Mouse (Mus musculus) ovary, postnatal 10 days (tissue): Measurements from ENCODE around the gene Lrpprc.
"Not testable (repeated sequence)": the region's sequence is repeated elsewhere in the genome, so short reads cannot be mapped to it uniquely, and the experiment has no call there.

Experiments used
- DNase-seq: peaks from one replicate; pipeline ENCODE4 v3.0.0; 2022; ENCODE audit warnings: low spot score

Gene Lrpprc

DNA sequence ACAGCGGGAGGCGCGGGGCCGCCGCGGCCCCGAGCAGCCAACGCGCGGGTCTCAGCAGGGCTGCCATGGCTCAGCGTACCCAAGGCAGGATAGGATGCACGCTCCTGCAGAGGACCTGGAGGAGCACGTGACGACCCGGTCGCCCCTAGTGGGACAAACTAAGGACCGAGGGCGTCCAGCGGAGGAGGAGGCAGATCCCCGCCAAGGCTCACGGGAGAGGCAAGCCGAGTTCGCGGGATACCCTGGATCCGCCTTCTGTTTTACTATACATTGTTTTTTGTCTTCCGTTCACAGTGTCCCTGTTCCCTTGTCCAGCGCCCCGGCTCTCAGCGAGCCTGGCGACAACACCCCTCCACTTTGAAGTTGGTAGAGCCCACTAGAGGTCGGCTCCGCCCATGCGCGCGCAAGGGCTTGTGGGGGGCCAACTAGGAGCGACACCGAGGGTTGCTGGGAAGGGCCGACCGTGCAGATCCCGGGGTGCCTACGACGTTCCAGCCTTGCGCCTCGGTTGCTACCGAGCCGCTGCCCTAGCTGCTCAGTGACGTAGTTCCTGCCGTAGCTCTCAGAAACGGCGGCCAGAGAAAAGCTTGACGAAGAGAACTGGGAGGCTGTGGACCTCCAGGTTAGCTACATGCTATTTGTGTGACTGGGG, at the start of gene Lrpprc:
Gene Lrpprc (minus strand): TSS at position 343 of the 652 bp plus-strand sequence.
- DNase-seq: peak; percentile 94

DNA sequence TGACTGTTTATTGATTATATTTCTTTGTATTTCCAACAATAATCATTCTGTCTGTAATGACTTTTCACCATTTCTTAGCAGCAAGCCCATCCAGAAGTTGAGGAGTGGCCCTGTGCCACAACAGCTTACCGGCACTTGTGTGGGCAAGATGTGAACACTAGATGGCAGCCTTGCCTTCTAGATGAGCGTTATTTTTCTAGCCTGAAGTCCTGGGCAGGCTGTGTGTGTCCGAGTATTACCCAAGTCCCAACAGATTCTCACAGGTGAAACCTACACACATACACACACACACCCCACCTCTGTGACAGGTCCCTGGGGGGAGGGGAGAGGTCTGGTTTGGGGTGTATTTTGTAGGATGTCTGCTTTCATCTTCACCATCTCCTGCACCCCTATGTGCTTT, 47.2 kb upstream of the Lrpprc start:
- peak; percentile 35 for DNase-seq

DNA sequence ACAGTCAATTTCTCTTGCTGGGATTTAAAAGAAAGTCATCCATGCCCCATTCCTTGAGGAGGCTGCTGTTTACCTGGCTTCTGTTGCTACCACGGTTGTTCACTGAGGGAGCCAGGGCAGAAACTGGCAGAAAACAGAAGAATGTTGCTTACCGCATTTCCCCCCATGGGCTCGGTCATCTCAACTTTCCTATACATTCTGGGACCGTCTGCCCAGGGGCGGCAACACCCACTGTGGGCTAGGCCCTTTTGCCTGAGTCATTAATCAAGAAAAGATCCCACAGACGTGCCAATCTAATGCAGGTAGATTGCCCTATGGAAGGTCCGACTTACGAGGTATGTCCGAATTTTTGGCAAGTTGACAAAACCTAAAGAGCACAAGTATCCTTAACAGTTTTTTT, 44.7 kb upstream of the Lrpprc start:
- no peak for DNase-seq

DNA sequence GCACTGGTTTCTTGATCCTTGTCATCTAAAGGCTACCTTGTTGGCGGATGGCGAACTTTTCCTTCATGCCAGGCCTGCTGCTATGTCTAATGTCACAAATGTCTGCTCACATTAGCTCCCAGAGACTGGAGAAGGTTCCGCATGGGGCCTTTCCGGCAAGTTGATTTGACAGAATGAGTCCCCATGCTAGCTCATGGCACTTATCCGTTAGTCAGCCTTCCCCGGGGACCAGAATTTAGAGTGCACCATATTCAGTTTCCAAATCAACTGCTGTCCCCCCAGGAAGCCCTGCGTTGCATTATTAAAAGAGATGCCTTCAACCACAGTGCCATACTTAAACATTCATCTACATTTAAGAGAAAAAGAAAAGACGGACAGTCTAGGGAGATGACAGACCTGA, 41.8 kb upstream of the Lrpprc start:
- DNase-seq: no peak

DNA sequence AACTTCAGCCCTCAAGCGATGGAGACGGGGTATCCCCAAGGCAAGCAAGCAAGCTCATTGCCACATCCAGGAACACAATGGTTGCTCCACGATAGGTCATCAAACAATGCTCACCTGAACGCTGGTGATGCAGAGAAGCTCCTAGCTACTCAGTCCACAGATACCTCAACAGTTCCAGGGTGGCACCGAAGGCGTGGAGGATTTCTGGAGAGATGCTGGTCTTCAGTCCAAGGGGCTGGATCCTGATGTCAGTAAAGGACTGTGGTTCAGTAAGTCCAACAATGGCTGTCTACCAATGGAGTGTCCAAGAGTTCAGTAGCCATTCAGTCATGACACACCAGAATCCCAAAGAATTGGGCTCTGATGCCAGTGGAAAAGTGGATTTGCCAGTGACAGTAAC, 37.7 kb upstream of the Lrpprc start:
- DNase-seq: no peak

DNA sequence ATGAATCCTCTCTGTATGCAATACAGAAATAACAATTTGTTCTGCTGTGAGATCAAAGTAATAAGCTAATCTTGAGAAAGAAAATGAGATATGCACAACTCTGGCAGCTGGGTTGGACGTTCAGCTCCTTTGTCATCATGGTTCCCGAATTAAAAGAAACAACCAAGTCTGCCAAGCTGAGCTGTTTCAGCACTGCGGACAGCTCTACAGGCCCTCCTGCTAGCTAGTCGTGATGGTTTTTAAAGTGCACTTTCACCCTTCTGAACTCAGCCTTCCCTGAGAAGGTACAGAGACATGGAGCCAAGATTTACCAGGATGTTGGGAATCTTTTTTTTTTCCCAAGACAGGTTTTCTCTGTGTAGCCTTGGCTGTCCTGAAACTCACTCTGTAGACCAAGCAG, 30.0 kb upstream of the Lrpprc start:
- DNase-seq: no peak

DNA sequence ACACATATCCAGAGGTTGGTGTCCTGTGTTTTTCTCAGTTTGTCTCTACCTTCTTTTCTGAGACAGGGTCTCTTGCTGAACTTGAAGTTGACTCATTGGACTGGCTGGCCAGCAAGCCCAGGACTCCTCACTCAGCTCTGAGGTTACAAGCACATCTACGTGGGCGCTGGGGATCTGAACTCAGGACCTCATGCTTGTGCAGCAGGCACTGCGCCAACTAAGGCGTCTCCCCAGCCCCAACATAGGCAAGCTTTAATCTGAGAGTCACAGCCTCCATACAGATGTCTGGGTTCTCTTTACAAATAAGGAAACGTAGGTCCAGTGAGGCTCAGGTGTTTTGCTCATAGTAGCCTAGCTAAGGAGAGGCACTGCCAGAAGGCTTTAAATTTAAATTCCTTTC, 27.8 kb upstream of the Lrpprc start:
- no peak for DNase-seq

DNA sequence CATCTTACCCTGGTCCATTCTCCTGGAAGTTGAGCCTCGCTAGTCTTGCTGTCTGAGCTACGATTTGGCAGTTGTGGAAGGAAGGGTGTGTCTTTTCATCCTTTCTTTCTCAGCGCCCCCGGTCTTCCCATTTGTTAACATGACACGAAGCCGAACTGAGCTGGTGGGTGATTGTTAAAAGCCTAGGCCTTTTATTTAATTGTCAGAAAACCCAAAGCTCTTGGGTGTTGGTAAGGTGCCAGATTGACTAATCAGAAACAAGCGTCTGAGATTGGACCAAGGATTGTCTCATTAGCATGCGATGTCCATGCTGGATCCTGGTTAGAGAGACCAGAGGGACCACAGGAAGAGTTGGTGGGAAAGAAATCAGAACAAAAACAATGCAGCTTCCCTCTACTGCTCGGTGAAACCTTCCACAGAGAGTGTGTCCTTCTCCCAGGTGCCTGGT, 25.4 kb upstream of the Lrpprc start:
- no peak for DNase-seq

DNA sequence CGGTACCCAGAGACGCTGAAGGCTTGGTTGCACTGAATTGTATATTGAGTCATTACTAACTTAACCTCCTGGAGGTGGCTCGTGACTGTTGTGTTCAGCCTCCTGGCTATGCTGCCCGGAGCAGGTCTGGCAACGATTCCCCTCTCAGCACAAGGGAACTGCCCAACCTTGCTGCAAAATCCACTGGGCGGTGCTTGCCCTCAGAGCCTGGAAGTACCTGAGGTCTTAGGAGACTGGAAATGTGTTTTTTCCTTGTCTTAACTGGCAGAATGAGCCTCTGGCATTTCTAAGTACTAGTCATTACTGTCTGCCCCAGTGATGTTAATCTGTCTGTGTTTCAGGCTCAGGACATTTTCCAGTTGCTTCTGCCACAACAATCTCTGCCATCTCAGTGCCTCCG, 24.3 kb upstream of the Lrpprc start:
- no peak for DNase-seq

DNA sequence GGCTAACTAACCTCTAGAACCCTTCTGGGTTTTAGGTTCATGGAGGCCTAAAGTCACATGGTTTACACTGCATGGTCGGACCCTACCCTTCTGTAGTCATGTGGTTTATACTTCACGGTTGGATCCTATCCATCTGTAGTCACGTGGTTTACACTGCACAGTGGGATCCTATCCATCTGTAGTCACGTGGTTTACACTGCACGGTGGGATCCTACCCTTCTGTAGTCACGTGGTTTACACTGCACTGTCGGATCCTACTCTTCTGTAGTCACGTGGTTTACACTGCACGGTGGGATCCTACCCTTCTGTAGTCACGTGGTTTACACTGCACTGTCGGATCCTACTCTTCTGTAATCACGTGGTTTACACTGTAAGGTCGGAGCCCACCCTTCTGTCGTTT, 23.6 kb upstream of the Lrpprc start:
- DNase-seq: not testable (repeated sequence)

DNA sequence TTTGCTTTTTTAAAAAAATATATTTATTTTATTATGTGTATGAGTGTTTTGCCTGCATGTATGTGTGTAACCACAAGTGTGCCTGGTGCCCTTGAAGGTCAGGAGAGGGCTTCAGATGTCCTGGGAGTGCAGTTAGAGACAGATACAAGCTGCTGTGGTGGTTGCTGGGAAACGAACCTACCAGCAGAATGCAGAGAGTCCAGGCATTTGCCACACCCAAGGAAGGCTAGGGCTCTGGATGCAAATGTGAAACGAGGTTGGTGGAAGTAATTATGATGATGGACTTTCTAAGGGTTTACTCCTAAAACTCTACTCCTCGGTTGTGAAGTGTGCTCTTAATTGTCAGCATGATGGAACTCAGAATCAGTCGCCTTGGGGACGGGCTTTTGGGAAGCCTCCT, 1.4 kb upstream of the Lrpprc start:
- DNase-seq: no peak

DNA sequence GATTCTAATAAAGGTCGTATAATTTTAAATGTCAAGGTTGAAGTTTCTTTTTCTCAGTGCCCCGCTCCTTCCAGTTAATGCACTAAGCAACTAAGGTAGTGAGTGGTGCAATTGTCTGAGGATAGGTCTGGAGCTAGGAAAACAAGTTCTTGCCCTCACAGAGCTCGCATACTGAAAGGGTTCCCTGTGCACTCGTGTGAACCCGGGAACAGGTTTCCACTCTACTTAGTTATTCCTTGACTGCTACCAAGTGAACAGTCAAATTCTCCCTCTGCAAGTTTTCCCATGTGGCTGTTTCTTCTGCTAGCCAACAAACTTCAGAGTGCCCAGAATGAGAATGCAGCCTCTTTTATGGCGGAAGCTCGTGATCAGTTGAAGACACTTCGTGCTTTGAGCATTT, 567 bp upstream of the Lrpprc start:
- no peak for DNase-seq

DNA sequence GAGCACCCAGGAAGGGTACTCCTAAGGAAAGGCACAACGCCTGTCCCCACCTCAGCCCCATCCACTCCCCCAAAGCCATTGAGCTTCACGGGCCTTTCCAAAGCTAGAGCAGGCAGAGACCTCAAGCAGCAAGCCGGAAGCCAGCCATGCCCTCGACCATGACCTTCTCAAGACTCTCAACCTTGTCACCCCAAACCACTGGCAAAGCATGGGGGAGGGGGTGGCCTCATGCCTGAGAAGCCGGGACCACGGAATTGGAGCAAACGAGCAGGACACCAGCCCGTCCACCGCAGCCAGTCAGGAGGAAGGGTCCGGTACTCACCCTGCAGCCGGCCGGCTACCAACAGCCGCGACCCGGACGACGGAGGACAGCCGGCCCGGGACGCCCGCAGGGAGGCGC, 546 bp downstream of the Lrpprc start:
- DNase-seq: no peak

DNA sequence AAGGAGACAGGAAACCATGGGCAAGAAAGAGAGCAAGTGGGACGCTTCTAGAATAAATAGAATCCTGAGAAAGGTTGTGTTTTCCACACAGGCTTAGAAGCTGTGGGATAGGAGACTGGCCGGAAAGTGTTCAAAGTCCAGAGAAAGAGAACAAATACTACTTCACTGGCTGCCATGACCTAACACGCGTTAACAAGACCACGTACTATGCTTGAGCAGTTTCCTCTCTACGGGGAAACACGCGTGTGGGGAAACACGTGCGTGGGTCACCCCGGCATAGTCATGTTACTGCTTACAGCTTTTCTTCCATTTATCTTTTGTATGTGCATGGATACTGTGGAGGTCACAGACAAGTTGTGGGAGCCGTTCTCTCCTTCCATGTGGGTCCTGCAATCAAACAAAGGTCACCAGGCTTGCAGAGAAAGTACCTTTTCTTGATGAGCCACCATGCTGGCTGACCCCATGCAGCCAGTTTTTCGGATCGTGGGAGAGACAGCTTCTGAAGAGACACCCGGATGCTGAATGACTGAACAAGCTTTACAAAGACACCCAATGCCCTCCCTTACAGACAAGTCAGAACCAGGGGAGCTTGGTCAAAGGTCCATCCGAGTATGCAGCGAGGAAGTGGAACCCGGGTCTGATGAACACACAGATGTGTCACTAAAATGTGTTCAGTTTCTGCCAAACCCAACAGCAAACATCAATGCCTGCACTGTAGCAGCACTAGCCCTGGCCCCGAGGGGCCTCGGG, 2.0 kb downstream of the Lrpprc start:
- DNase-seq: no peak

DNA sequence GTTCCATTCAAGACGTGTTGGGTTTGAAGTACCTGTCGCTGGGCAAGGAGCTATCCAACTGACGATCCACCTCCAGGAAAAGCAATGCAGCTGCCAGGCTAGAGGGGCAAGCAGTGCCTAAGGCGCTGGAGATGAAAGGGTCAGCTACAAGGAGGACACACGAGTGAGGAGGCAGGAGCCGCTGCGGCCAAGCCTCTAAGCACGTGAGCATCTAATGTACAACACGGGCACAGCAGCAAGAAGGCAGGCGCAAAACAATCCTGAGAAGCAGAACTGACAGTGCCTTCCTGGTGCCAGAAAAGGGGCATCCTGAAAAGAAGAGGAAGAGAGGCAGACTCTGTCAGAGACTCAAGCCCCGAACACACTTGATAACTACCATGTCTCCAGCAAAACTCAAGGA, 3.1 kb downstream of the Lrpprc start:
- DNase-seq: no peak

DNA sequence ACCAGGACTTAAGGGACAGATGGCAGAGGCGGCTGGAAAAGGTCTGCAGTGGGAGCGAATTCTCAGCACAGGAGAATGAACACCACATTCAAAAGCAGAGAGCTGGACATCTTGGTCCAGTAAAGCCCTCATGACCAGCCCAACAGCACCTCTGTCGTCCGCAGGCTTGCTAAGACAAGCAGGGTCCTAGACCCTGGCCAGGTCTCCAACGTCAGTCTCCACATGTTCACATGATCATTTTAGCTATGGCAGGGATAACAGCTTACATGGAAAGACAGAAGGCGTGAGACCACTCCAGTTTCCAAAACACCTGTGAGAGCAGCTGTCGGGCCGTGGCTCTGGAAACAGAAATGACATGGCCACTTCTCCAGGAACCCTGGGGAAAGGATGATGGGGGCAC, 3.7 kb downstream of the Lrpprc start:
- DNase-seq: no peak

DNA sequence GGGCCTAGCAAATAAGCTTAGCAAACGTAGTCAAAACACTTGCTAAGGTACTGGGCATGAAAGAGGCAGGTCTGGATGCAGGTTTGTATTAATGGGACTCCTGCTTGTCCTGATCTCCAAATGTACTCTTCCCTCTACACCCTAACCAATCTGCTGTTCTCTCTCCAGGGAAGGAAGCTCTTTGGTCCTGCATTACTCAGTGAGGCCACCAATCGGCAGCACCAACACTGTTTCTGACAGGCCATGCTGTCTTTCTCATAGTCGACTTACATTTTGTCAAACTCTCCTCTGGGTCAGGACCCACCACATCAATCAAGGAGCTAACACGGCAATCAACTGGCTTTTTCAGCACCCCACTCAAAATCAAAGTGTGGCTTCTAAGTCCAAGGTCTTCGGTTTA, 5.4 kb downstream of the Lrpprc start:
- no peak for DNase-seq

DNA sequence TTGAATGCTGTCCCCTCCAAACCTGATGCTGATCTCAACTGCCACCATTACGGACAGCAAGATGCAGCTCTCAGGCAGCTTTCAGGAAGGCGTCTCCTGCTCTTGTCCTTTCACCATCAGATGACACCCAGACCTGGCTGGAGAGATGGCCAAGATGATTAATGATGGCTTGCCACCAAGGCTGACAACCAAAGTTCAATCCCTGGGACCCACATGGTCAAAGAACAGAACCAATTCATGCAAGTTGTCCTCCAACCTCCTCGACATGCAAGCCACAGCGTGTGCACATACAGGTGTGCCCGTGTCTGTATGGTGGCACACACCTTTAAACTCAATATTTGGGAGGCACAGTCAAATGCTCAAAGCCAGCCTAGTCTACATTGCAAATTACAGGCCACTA, 7.1 kb downstream of the Lrpprc start:
- DNase-seq: no peak

DNA sequence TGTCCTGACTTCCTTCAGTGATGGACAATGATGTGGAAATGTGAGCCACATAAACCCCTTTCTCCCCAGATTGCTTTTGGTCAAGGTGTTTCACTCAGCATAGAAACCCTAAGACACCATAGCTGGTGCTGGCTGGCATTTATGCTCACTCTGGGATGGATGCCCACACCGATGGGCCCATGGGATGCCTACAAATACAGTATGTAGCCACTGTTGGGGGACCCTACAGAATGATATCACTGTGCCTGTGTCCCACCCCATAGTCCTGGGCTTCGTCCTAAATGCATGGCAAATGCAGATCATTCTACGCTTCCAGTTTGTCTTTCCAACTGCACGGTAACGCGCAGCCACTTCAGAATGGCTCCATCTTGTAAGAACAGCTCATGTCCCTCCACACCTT, 10.3 kb downstream of the Lrpprc start:
- no peak for DNase-seq

DNA sequence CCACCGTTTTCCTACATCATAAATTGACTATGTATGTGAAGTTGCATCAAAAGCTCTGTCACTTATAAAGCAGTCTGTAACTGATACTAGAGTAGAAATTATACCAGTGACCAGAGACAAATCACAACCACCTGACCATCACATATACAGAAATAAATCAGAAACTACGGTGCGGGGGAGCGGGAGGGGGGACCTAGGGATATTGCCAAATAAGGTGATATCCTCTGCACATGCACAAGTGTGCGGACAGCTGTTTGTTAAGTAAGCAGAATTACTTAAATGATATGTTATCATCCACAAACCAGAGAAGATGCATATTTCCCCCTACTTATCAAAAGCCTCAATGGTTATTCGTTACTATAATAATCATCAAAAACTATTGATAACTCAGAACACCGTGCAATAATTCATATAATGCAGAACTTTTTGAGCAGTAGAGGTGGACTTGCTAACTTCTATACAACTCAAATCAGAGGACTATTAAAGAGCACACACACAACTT, 12.1 kb downstream of the Lrpprc start:
- DNase-seq: no peak

DNA sequence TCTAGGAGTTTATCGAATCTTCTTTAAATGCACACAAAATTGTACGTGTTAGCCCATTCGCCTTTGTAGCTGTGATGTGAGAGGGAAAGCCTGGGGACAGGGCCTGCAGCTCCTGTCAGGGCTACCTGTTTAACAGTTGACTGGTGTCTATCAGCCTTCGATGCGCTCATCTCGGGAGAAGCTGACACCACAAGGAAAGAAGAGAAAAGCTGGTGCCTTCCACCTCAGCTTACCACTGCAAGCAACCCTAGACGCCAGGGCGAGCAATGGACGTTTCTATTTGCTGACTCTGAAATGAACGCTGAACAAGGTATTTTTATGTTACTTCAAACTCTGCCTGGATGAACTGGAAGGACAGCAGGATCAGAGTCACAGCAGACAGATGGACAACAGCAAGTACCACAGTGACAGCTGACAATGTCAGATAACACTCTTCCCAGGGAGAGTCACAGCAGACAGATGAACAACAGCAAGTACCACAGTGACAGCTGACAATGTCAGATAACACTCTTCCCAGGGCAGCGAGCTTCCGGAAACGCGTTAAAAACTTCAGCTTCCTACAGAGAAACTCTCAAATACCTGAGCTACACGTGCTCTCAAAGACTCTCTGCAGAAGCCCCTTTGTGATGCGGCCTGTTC, 14.1 kb downstream of the Lrpprc start:
- DNase-seq: no peak

DNA sequence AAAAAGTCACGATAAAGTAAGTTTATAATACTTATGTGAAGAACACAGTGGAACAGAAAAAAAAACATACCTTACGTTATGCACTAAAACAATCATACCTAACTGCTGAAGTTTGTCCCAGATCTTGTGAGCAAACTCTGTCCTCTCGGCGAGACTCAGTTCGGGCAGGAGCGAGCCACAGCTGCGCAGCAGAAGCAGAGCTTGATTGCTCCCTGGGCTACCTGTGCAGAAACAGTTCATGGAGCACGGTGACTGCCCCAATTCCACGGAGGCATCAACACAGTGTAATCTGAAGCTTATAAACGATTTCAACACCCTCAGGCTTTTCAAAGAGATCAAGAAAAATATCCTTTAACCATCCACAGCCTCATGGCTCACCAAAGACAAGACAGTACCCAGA, 15.3 kb downstream of the Lrpprc start:
- DNase-seq: no peak

DNA sequence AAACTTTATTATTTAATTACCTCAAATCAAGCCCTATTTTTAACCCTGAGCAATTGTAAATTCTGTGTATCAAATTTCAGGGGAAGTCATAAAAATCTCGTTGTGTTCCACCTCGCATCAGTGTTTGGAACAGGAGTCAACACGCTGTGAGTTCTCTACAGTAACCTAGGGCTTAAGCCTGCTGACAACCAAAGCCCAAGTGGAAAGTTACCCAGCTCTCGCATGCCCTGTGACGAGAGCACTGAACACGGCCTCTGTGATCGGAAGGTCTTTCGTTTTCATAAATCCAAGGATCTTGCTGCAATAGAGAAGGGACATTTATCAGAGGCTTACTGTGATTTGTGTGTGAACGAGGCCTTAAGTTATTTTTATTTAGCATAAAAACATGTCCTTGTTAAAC, 18.7 kb downstream of the Lrpprc start:
- no peak for DNase-seq
